Mouse (Mus musculus) small intestine, adult 2 months (tissue): ENCODE measurements around the gene Tmem107.

Source experiments
- CTCF ChIP-seq: fragments of 200-500 bp; IDR thresholded peaks from 2 replicates; pipeline ENCODE4 v1.5.1; 2012; ENCODE audit warnings: low read depth, mild to moderate bottlenecking, control low read depth, inconsistent platforms, low read length, moderate library complexity, mixed read lengths; ENCODE audit not compliant: insufficient replicate concordance, insufficient read length; ENCODE audit errors: extremely low read depth
- POLR2A ChIP-seq: fragments of 200-500 bp; IDR thresholded peaks from 2 replicates; pipeline ENCODE4 v1.6.1; 2012; ENCODE audit warnings: low read depth, mild to moderate bottlenecking, control low read depth, inconsistent platforms, low read length, moderate library complexity

GRCm38 (mm10) chr11:69058729-69059356 is 11.8 kb upstream of the Tmem107 start:
- TF ChIP-seq CTCF (no peak), POLR2A (no peak)
